Mouse (Mus musculus) cortical plate, adult 2 months (tissue): Measurements from ENCODE around the gene Pfkfb3. TPM values are rescaled to one million over a fixed set of nuclear protein-coding genes. Genes with fewer than 3 reads are reported as not detected.

Experiments used
- H3K27ac ChIP-seq: fragments of 200-500 bp; 2 replicates; pipeline ENCODE4 v1.5.1; 2012; ENCODE audit warnings: low read length, control low read depth, inconsistent platforms; ENCODE audit not compliant: insufficient read depth
- H3K4me1 ChIP-seq: fragments of 200-500 bp; 2 replicates; pipeline ENCODE4 v1.6.1; 2011; ENCODE audit warnings: low read length; ENCODE audit not compliant: control insufficient read depth, insufficient read depth
- H3K4me3 ChIP-seq: fragments of 200-500 bp; 2 replicates; pipeline ENCODE4 v1.5.1; 2011; ENCODE audit warnings: mild to moderate bottlenecking, low read length, control low read depth; ENCODE audit not compliant: insufficient read depth
- CTCF ChIP-seq: fragments of 200-500 bp; IDR thresholded peaks from 2 replicates; pipeline ENCODE4 v1.5.1; 2011; ENCODE audit warnings: mild to moderate bottlenecking, control low read depth, low read length; ENCODE audit not compliant: insufficient read depth; ENCODE audit errors: extremely low read depth
- POLR2A ChIP-seq: fragments of 200-500 bp; IDR thresholded peaks from 2 replicates; pipeline ENCODE4 v1.6.1; 2011; ENCODE audit warnings: mild to moderate bottlenecking, low read length, control low read depth; ENCODE audit not compliant: insufficient read depth; ENCODE audit errors: extremely low read depth
- polyA plus RNA-seq: library from polyadenylated mRNA; depleted of rRNA; stranded (reverse); fragments of >200 nt; gene quantifications from 2 replicates; pipeline ENCODE4 v1.2.3, GENCODE M21; 2012; rRNA removed

The Pfkfb3 gene
- polyA plus RNA-seq, 1 experiment, result 20.6 TPM

GRCm38 (mm10) chr2:11425421-11426131 lies 128.3 kb downstream of the Pfkfb3 start:
- TF ChIP-seq CTCF (no peak), POLR2A (no peak)
- Histone ChIP-seq H3K4me3 (no peak overlapping the region), H3K4me1 (peaks cover 5% of the 10 kb centered on the region; the same call in 1 of the 2 replicates), H3K27ac (no peak overlapping the region)

DNA sequence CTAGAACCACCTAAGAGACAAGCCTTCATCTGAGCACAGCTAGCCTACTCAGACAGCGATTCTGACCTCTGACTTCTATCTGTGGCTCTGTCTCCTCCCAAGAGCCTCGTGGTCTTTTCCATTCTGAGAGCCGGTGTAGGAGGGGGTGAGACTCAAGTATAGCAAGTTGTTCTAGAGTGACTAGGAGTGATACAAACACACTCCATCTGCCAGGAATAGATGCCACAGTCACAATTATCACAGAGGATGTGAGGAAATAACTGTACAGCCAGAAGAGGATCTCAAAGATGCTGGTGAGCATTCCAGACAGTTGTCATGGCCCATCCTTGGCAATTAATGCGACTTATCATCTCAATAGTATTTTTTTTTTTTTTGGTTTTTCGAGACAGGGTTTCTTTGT lies 129.6 kb downstream of the Pfkfb3 start:
- H3K4me1 ChIP-seq, result peaks cover 4% of the 10 kb centered on the region; the same call in 1 of the 2 replicates
- H3K27ac ChIP-seq, result no peak overlapping the region
- TF ChIP-seq CTCF, result no peak

DNA sequence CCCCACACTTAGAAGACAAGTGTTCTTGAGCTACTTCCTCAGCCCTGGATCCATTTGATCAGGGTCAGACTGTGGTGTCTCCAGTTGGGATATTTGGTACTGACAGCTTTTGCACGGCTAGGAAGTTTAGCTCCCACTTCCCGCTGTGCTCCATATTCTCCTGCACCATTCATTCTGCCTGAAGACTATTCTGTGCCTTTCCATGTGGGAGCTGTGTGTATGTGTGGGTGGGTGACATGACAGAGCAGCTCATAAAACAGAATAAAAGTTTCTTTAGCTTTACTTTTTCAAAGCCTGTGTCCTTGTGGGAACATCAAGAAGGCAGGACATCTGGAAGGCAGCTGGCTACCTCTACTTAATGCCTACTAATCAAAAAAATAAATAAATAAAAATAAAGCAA lies 130.5 kb downstream of the Pfkfb3 start:
- TF ChIP-seq POLR2A (no peak), CTCF (no peak)
- peaks cover 4% of the 10 kb centered on the region; the same call in 1 of the 2 replicates for H3K4me1 ChIP-seq
- H3K4me3 ChIP-seq, result no peak overlapping the region
- no peak overlapping the region for H3K27ac ChIP-seq

More for the DNA sequence above, 129.6 kb downstream of the Pfkfb3 start:
- no peak overlapping the region for H3K4me3 ChIP-seq

- Histone ChIP-seq H3K27ac (no peak overlapping the region), H3K4me1 (peaks cover 4% of the 10 kb centered on the region; the same call in 1 of the 2 replicates), H3K4me3 (no peak overlapping the region)
- TF ChIP-seq POLR2A, result no peak
Measured at GRCm38 (mm10) chr2:11422384-11422783, 131.5 kb downstream of the Pfkfb3 start.

Other genes starting within 250 kb of the Pfkfb3 start
- 93.7 and 104 TPM in 2 replicates for gene Rbm17, start 50.1 kb upstream of the Pfkfb3 start, polyA plus RNA-seq
- gene Gm17490, start 72.2 kb upstream of the Pfkfb3 start, polyA plus RNA-seq, result not detected in 2 replicates
- gene Il2ra, start 88.7 kb upstream of the Pfkfb3 start, polyA plus RNA-seq, result 0.19 TPM in 2 replicates
- 19.0 and 21.7 TPM in 2 replicates for gene Il15ra, start 151.2 kb upstream of the Pfkfb3 start, polyA plus RNA-seq
- gene Fbh1, start 223.5 kb upstream of the Pfkfb3 start, polyA plus RNA-seq, result 90.0 and 91.0 TPM in 2 replicates
- 96.0 and 107 TPM in 2 replicates for gene Ankrd16, start 223.8 kb upstream of the Pfkfb3 start, polyA plus RNA-seq